Mouse (Mus musculus) heart, postnatal 4 days (tissue): ENCODE measurements around the gene Ap2a1. TPM values are rescaled to one million over a fixed set of nuclear protein-coding genes. Genes with fewer than 3 reads are reported as not detected.
"Not testable (repeated sequence)": the region's sequence is repeated elsewhere in the genome, so short reads cannot be mapped to it uniquely, and the experiment has no call there.

ENCODE experiments used
- DNase-seq: peaks from one replicate; pipeline ENCODE4 v3.0.0; 2021
- total RNA-seq, 2 experiments: library from RNA; stranded (reverse); gene quantifications; 2 replicates each; pipeline ENCODE4 v1.2.3; 2021

Ap2a1 gene
- total RNA-seq, 2 experiments from 2014 or later: 96.9 to 99.4 TPM

GRCm38 (mm10) chr7:44893197-44893596, 36.1 kb downstream of the Ap2a1 start:
- no peak for DNase-seq

- DNase-seq: peak; percentile 91
Measured at GRCm38 (mm10) chr7:44892276-44892921, 36.9 kb downstream of the Ap2a1 start, which contains the start of gene Med25. Med25 (minus strand) TSS chr7:44892712.

GRCm38 (mm10) chr7:44891611-44892010, 37.7 kb downstream of the Ap2a1 start:
- no peak for DNase-seq

GRCm38 (mm10) chr7:44890737-44891136, 38.6 kb downstream of the Ap2a1 start:
- DNase-seq: no peak

GRCm38 (mm10) chr7:44890180-44890579, 39.1 kb downstream of the Ap2a1 start:
- DNase-seq: no peak

GRCm38 (mm10) chr7:44888256-44889105, 40.8 kb downstream of the Ap2a1 start:
- DNase-seq: peak; percentile 66

- DNase-seq: no peak
Measured at GRCm38 (mm10) chr7:44886964-44887363, 42.3 kb downstream of the Ap2a1 start.

- no peak for DNase-seq
Measured at GRCm38 (mm10) chr7:44884637-44885036, 44.7 kb downstream of the Ap2a1 start.

GRCm38 (mm10) chr7:44883036-44883435, 46.3 kb downstream of the Ap2a1 start:
- no peak for DNase-seq

- peak; percentile 60 for DNase-seq
Measured at GRCm38 (mm10) chr7:44877833-44878232, 51.5 kb downstream of the Ap2a1 start.

GRCm38 (mm10) chr7:44871774-44872173, 57.5 kb downstream of the Ap2a1 start:
- DNase-seq: not testable (repeated sequence)

GRCm38 (mm10) chr7:44871181-44871580, 58.1 kb downstream of the Ap2a1 start:
- DNase-seq: no peak

- DNase-seq: no peak
Measured at GRCm38 (mm10) chr7:44870614-44871013, 58.7 kb downstream of the Ap2a1 start.

GRCm38 (mm10) chr7:44869697-44870528, 59.4 kb downstream of the Ap2a1 start, which contains the start of gene Ptov1:
Ptov1 (minus strand) TSS chr7:44869788.
- DNase-seq: peak; percentile 93

- peak; percentile 78 for DNase-seq
Measured at GRCm38 (mm10) chr7:44868919-44869696, 60.2 kb downstream of the Ap2a1 start.

GRCm38 (mm10) chr7:44868465-44868864, 60.8 kb downstream of the Ap2a1 start:
- no peak for DNase-seq

GRCm38 (mm10) chr7:44867802-44868201, 61.5 kb downstream of the Ap2a1 start:
- no peak for DNase-seq

GRCm38 (mm10) chr7:44867010-44867702, 62.1 kb downstream of the Ap2a1 start:
- DNase-seq: no peak

- peak; percentile 82 for DNase-seq
Measured at GRCm38 (mm10) chr7:44866276-44867009, 62.9 kb downstream of the Ap2a1 start.
